Mouse (Mus musculus) adrenal gland, adult 18-20 months (tissue): ENCODE measurements at regions not wholly inside any gene's neighbourhood (a gene's known extent, or its start where the extent isn't known, plus 50 kb on each side); places are given as distances from the start of the nearest gene placed in this dataset.

Experiments used
- DNase-seq, 2 experiments: peaks; one replicate each; pipeline ENCODE4 v3.0.0; 2021 to 2022; ENCODE audit warnings: low spot score in 2 of 2

GRCm38 (mm10) chr10:71485063-71485762, 137.7 kb downstream of the Ipmk start:
- DNase-seq, result no peak

DNA sequence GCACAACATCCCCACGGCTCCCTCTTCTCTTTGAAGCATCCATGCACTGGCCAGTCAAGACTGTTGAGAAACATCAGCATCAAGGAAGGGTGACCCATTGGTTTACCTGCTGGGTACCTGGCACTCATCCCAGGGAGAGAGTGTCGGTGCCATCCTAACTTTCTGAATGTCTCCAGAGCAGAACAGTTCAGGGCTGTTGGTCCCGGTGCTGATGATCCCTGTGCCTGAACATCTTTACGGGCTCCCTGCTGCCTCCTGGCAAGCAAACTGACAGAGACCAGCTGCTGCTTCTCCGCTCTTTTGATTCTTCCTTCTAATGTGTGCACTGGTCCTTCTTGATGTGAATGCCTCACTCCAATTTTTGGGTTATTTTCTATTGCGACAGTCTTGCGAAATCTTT, 142.2 kb downstream of the Ipmk start:
- no peak for DNase-seq

GRCm38 (mm10) chr10:71502096-71502495, 154.5 kb downstream of the Ipmk start:
- DNase-seq, result no peak

DNA sequence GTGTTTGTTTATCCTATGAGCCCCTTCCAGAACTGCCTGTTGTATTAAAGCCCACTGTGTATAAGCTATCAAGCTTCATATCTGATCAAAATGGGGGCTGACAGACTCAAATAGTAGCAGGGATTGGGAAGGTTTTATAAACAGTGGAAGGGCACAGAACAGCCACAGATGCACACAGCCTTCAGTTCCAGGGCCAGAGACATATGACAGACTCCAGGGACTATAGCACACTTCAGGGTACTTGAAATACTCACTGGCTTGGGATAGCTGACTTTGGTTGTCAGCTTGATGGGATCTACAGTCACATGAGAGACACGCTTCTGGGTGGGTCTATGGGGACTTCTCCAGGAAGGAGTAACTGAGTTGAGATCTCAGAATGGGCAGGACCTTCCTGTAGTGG, 156.7 kb downstream of the Ipmk start:
- no peak for DNase-seq

DNA sequence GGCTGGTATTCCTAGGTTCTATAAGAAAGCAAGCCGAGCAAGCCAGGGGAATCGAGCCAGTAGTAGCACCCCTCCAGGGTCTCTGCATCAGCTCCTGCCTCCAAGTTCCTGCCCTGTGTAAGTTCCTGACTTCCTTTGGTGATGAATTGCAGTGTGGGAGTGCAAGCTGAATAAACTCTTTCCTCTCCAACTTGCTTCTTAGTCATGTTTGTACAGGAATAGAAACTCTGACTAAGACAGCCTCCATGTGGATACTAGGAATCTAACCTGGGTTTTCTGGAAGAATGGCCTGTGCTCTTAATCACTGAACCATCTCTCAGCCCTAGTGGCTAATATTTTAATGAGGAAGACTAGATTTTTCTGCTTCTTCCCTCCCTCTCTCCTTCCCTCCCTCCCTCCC, 177.7 kb downstream of the Ipmk start:
- DNase-seq, result no peak

DNA sequence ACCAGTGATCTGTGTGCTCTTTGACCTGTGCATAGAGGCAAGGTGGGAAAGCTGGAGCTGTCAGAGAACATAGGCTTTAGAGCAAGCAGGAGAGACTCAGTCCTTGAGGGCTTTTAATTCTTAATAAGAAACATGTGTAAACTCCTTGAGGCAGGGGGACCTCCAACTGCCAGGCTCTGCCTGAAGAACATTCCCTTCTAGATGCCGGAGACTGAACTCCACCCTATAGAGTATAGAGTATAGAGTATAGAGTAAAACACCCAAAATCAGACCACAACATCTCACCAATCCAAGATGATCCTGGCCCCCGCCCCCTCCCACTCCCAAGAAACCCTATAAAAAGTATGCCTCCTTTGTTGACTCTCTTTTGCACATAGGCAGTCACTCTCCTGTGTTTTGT, 186.2 kb downstream of the Ipmk start:
- no peak for DNase-seq

GRCm38 (mm10) chr10:71545489-71545888, 197.9 kb downstream of the Ipmk start:
- DNase-seq, result no peak

- no peak for DNase-seq
Measured at GRCm38 (mm10) chr10:71546507-71546906, 198.9 kb downstream of the Ipmk start.

- no peak for DNase-seq
Measured at GRCm38 (mm10) chr10:71583716-71584115, 236.2 kb downstream of the Ipmk start.

GRCm38 (mm10) chr10:71598515-71598914, 251.0 kb downstream of the Ipmk start:
- no peak for DNase-seq

DNA sequence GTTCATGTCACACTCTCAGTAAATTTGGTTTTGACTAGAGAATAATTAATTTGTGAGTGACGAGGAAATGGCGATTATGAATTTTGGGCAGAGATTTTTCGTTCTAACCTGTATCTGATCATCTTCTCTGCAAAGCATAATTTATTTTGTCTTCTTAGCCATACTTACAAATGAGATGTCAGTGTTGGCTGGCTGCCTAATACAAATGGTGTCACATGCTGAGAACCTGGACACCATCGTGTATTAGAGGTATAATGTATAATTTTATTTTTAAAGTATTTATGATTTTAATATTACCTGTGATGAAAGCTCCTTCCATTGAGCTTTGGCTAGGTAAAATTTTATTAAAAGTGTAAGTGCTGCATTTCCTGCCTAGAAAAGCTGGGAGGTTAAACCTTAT, 266.2 kb downstream of the Ipmk start:
- DNase-seq, result no peak

DNA sequence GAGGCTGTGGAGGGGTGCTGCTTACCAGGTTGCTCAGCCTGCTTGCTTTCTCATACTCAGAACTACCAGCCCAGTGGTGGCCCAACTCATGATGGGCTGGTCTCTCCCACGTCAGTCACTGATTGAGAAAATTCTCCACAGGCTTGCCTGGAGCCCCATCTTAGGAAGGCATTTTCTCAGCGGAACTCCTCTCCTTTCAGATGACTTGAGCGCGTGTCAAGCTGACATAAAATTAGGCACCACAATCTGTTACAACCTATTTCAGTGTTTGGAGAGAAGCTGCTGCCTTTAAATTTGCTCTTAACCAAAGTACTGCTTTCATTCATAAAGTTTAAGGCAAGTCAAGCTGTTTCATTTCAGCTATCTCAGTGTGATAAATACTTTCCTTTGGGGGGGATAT, 269.6 kb downstream of the Ipmk start:
- DNase-seq, result no peak

DNA sequence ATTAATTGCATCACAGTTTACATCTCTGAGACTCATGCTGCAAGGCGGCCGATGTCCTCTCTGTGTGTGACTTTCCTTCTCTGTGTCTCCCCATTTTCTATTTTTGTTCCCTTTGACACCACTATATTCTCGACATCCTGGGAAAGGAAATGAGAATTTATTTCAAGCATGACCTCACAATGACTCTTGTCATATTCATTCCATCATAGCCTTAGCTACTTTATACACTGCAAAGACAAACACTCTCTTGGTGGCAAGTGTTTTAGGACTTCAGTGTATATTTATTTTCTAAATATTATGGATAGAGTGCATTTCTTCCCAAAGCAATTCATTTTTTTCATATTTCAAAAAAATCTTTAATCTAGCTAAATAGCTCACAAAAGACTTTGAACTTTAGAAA, 298.5 kb downstream of the Ipmk start:
- DNase-seq, result no peak

GRCm38 (mm10) chr10:71657525-71657924, 310.0 kb downstream of the Ipmk start:
- no peak for DNase-seq

- DNase-seq, result no peak
Measured at GRCm38 (mm10) chr10:71663545-71663944, 316.0 kb downstream of the Ipmk start.

- no peak for DNase-seq
Measured at GRCm38 (mm10) chr10:71667160-71667571, 319.6 kb downstream of the Ipmk start.

- DNase-seq, result no peak
Measured at GRCm38 (mm10) chr10:71679240-71679639, 331.7 kb downstream of the Ipmk start.

GRCm38 (mm10) chr10:71713456-71713855, 365.9 kb downstream of the Ipmk start:
- DNase-seq, result no peak

GRCm38 (mm10) chr10:71727746-71728145, 380.2 kb downstream of the Ipmk start:
- no peak for DNase-seq

DNA sequence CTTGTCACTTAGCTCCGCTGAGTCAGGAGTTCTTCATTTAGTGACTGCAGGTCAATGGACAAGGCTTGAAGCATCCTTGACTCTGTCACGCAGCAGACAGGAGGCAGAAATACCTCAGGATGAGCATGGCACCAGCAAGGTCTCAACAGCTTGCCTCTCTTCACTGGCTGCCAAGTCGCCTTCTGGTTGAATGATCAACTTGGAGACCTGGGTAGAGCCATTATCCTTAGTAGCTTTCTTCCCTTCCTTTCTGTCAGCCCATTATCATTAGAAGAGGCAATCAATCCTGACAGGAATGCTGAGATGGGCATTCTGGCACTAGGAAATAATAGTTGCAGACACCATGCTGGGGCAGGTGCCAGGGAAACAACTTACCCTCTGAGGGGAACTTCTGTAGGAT, 386.3 kb downstream of the Ipmk start:
- no peak for DNase-seq

- no peak for DNase-seq
Measured at GRCm38 (mm10) chr10:71734481-71734880, 386.9 kb downstream of the Ipmk start.

DNA sequence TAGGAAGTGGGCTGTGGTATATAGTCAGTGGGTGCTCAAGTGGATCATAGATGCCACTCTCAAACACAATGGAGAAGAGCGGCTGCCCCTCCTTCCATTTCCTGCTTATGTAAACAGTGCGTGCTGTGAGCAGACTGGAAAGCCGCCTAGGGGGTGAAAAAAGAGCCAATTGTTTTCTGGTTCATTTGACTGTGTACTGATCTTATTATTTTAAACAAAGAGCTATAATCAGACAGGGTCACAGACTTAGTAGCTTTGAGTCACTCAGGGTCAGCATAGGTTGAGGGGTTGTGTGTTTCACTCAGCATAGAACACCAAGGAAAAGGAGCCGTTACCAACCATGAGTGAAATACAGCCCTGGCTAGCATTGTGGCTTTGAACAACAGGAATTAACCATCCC, 390.7 kb downstream of the Ipmk start:
- no peak for DNase-seq
